ENCODE assay signal across 9 mouse cellular contexts in genomic region chr11:84526451-84526850, GRCm38 (mm10). TPM values are rescaled to one million over a fixed set of nuclear protein-coding genes. Genes with fewer than 3 reads are reported as not detected.
A peak's percentile ranks its signal among the peaks of the same experiment; 100 is the strongest.
DNase-seq lines count a peak whose midpoint lies in the region; ATAC-seq lines count a peak whose summit lies in the region.
"Had no signal": no experiment of that assay in that cellular context is flagged by ENCODE, and none has a peak within 500 bp of the region (broad histone marks: within the 10 kb centered on the region; RNA-seq: fewer than 3 reads in every experiment).

No protein-coding gene starts in this region.

- H3K4me1 ChIP-seq in heart, embryonic 16.5 days (ENCODE audit: control insufficient read depth, insufficient read depth, low read length): peaks cover 29% of the 10 kb centered on the region
- H3K4me1 ChIP-seq in embryonic facial prominence, embryonic 10.5 days: peaks cover 42% of the 10 kb centered on the region
- peaks cover 28% of the 10 kb centered on the region for H3K4me1 ChIP-seq in hindbrain, embryonic 12.5 days
- H3K4me1 ChIP-seq in midbrain, embryonic 11.5 days (ENCODE audit: control insufficient read depth, insufficient read depth, low read length): peaks cover 17% of the 10 kb centered on the region

- no peak for ATAC-seq in heart, embryonic 16.5 days (replicated peaks; ENCODE audit: extremely low read depth, insufficient read depth, low FRiP score)
- ATAC-seq in hindbrain, embryonic 12.5 days (ENCODE audit: low FRiP score): no peak
- ATAC-seq in midbrain, embryonic 11.5 days (ENCODE audit: low FRiP score): no peak

- H3K4me2 ChIP-seq in heart, embryonic 16.5 days (ENCODE audit: low read depth, low read length): peak overlapping the region; percentile 81
- H3K4me2 ChIP-seq in hindbrain, embryonic 12.5 days (replicated peaks): peak overlapping the region; percentile 66
- H3K4me2 ChIP-seq in midbrain, embryonic 11.5 days: peak overlapping the region; percentile 72

- WGBS in heart, embryonic 16.5 days: 3% methylated on average over 10 of the region's 10 CpGs
- WGBS in embryonic facial prominence, embryonic 10.5 days: under 1% methylated on average over 10 of the region's 10 CpGs
- WGBS in hindbrain, embryonic 12.5 days: under 1% methylated on average over 10 of the region's 10 CpGs
- under 1% methylated on average over 10 of the region's 10 CpGs for WGBS in midbrain, embryonic 11.5 days

- H3K9ac ChIP-seq in heart, embryonic 16.5 days (ENCODE audit: low read length): no peak overlapping the region
- H3K9ac ChIP-seq in hindbrain, embryonic 12.5 days: peak overlapping the region; percentile 84
- peak overlapping the region; percentile 64 for H3K9ac ChIP-seq in midbrain, embryonic 11.5 days (ENCODE audit: low read length)

- no peak for DNase-seq in heart, postnatal 4 days
- DNase-seq in embryonic facial prominence, embryonic 10.5 days (ENCODE audit: low spot score): no peak
- peak; percentile 92 for DNase-seq in midbrain, embryonic 11.5 days (ENCODE audit: low spot score, missing footprints)
- no peak for DNase-seq in c-Kit-positive CD71-positive TER-119-positive erythroid progenitor cells, embryonic 14.5 days (ENCODE audit: low spot score)
- DNase-seq in gastrocnemius, postnatal 25 days: no peak
- DNase-seq in layer of hippocampus, postnatal 10 days (ENCODE audit: low spot score in 2 of 2): no peak

- H3K4me3 ChIP-seq in heart, embryonic 16.5 days (ENCODE audit: low read length): peak overlapping the region; percentile 58
- H3K4me3 ChIP-seq in embryonic facial prominence, embryonic 10.5 days: peak overlapping the region; percentile 66
- peak overlapping the region; percentile 51 for H3K4me3 ChIP-seq in hindbrain, embryonic 12.5 days
- peak overlapping the region; percentile 40 for H3K4me3 ChIP-seq in midbrain, embryonic 11.5 days (ENCODE audit: low read depth, low read length)

- H3K36me3 ChIP-seq in heart, embryonic 16.5 days (ENCODE audit: control insufficient read depth, insufficient read depth): no peaks in the 10 kb centered on the region
- H3K36me3 ChIP-seq in embryonic facial prominence, embryonic 10.5 days (replicated peaks): no peaks in the 10 kb centered on the region
- H3K36me3 ChIP-seq in hindbrain, embryonic 12.5 days: no peaks in the 10 kb centered on the region
- no peaks in the 10 kb centered on the region for H3K36me3 ChIP-seq in midbrain, embryonic 11.5 days (ENCODE audit: control insufficient read depth, insufficient read depth, low read length)

- H3K9me3 ChIP-seq in heart, embryonic 16.5 days (replicated peaks; ENCODE audit: control insufficient read depth, low read length): no peaks in the 10 kb centered on the region
- H3K9me3 ChIP-seq in embryonic facial prominence, embryonic 10.5 days: no peaks in the 10 kb centered on the region
- H3K9me3 ChIP-seq in hindbrain, embryonic 12.5 days (replicated peaks): no peaks in the 10 kb centered on the region
- no peaks in the 10 kb centered on the region for H3K9me3 ChIP-seq in midbrain, embryonic 11.5 days (ENCODE audit: control insufficient read depth, low read length)

- no peak overlapping the region for H3K27ac ChIP-seq in heart, embryonic 16.5 days (ENCODE audit: low read length)
- no peak overlapping the region for H3K27ac ChIP-seq in embryonic facial prominence, embryonic 10.5 days (replicated peaks)
- H3K27ac ChIP-seq in hindbrain, embryonic 12.5 days: peak overlapping the region; percentile 83
- peak overlapping the region; percentile 37 for H3K27ac ChIP-seq in midbrain, embryonic 11.5 days (ENCODE audit: low read depth, low read length)

- peaks cover 95% of the 10 kb centered on the region for H3K27me3 ChIP-seq in heart, embryonic 16.5 days (ENCODE audit: control insufficient read depth, insufficient read depth, low read length)
- H3K27me3 ChIP-seq in embryonic facial prominence, embryonic 10.5 days (replicated peaks; ENCODE audit: low read depth, poor library complexity, severe bottlenecking): peaks cover 100% of the 10 kb centered on the region
- H3K27me3 ChIP-seq in hindbrain, embryonic 12.5 days: peaks cover 91% of the 10 kb centered on the region
- peaks cover 92% of the 10 kb centered on the region for H3K27me3 ChIP-seq in midbrain, embryonic 11.5 days (ENCODE audit: control insufficient read depth, insufficient read depth, low read length)

RNA-seq across cellular contexts. Expression of gene Lhx1, which starts 1.1 kb away (rescaled TPM):
- not detected in 2 replicates for polyA plus RNA-seq in heart, embryonic 16.5 days (2015; fragmentation: Nextera tagmentation; extraction: Ambion mirVana)
- not detected for total RNA-seq in heart, postnatal 4 days (2021)
- polyA plus RNA-seq in embryonic facial prominence, embryonic 10.5 days (2016; fragmentation: Nextera tagmentation; extraction: Ambion mirVana): 1.4 and 2.4 TPM in 2 replicates
- 65.0 and 68.8 TPM in 2 replicates for polyA plus RNA-seq in hindbrain, embryonic 12.5 days (2016; fragmentation: Nextera tagmentation; extraction: Ambion mirVana)
- polyA plus RNA-seq in midbrain, embryonic 11.5 days (2014; fragmentation: Nextera tagmentation; extraction: Ambion mirVana): 32.8 and 37.6 TPM in 2 replicates
- total RNA-seq in gastrocnemius, postnatal 25 days (2021): not detected
- 1 to 10 TPM; 1.3 to 2.0 TPM for total RNA-seq in layer of hippocampus, postnatal 10 days (2021)
- polyA plus RNA-seq: thymus, postnatal 0 days had no signal

RNA-seq across cellular contexts. Expression of gene Aatf, which starts 13.1 kb away (rescaled TPM):
- 27.2 and 30.4 TPM in 2 replicates for polyA plus RNA-seq in heart, embryonic 16.5 days (2015; fragmentation: Nextera tagmentation; extraction: Ambion mirVana)
- 10 to 100 TPM; 15.2 to 18.8 TPM for total RNA-seq in heart, postnatal 4 days (2021)
- polyA plus RNA-seq in embryonic facial prominence, embryonic 10.5 days (2016; fragmentation: Nextera tagmentation; extraction: Ambion mirVana): 57.9 and 58.3 TPM in 2 replicates
- 53.2 and 55.6 TPM in 2 replicates for polyA plus RNA-seq in hindbrain, embryonic 12.5 days (2016; fragmentation: Nextera tagmentation; extraction: Ambion mirVana)
- polyA plus RNA-seq in midbrain, embryonic 11.5 days (2014; fragmentation: Nextera tagmentation; extraction: Ambion mirVana): 54.8 and 63.8 TPM in 2 replicates
- 10 to 100 TPM; 11.1 to 12.2 TPM for total RNA-seq in gastrocnemius, postnatal 25 days (2021)
- 10 to 100 TPM; 21.9 to 24.9 TPM for total RNA-seq in layer of hippocampus, postnatal 10 days (2021)

Comparison
In these comparisons a context has a peak if more than half of its experiments do, and no peak if none do; other contexts are left out.
1. H3K27ac ChIP-seq: peak in hindbrain, embryonic 12.5 days (single experiment) and midbrain, embryonic 11.5 days (single experiment); none in heart, embryonic 16.5 days (single experiment) and embryonic facial prominence, embryonic 10.5 days (single experiment).
2. Peak in every context shown above with its lines, with median percentiles within 50 percentile points of each other: H3K4me2 ChIP-seq and H3K4me3 ChIP-seq.